In the genomic region with DNA sequence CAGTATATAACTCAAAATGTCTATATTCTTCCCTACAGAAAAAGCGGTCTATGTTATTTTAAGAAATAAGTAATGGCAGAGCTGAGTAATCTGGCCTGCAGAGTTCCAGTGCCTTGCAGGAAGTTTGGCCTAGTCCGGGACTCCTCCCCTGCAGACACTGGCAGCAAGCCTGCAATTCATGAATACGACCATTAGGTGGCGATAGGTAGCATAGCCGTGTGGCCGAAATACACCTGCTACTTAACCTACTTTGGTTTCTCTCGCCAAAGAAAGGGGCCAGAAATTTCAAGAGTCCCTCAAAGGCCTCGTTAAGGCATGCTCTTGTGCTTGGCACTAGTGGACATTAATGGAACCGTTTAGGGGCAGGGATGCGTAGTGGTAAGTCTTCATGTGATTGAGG, we compare ENCODE assay signal across 9 mouse cellular contexts. TPM values are rescaled to one million over a fixed set of nuclear protein-coding genes. Genes with fewer than 3 reads are reported as not detected.
A peak's percentile ranks its signal among the peaks of the same experiment; 100 is the strongest.
DNase-seq lines count a peak whose midpoint lies in the region; ATAC-seq and TF ChIP-seq lines count a peak whose summit lies in the region.
"Had no signal": no experiment of that assay in that cellular context is flagged by ENCODE, and none has a peak within 500 bp of the region (broad histone marks: within the 10 kb centered on the region; RNA-seq: fewer than 3 reads in every experiment).

No protein-coding gene starts in this region.

- peak; percentile 1 for DNase-seq in urinary bladder, postnatal 25 days (ENCODE audit: low spot score)
- DNase-seq in urinary bladder, adult 2 months (ENCODE audit: low spot score): no peak
- DNase-seq in induced T-regulatory cell, adult 2 months (ENCODE audit: low read depth): peak; percentile 6
- DNase-seq in thymus, postnatal 14 days: peak; percentile 24
- DNase-seq in spleen, postnatal 36 days (ENCODE audit: low spot score in 2 of 2): no peak
- DNase-seq in ovary, adult 18-20 months (ENCODE audit: low spot score): no peak

- no peaks in the 10 kb centered on the region for H3K9me3 ChIP-seq in intestine, postnatal 0 days (ENCODE audit: control insufficient read depth)
- H3K9me3 ChIP-seq in intestine, embryonic 15.5 days: no peaks in the 10 kb centered on the region
- H3K9me3 ChIP-seq: hindbrain, embryonic 15.5 days had no signal

- H3K4me1 ChIP-seq in intestine, postnatal 0 days (replicated peaks; ENCODE audit: control insufficient read depth, insufficient read depth, low read length): no peaks in the 10 kb centered on the region
- peaks cover 13% of the 10 kb centered on the region; the same call in 1 of the 2 replicates for H3K4me1 ChIP-seq in intestine, embryonic 15.5 days (replicated peaks)

- 40% methylated on average over 10 of the region's 10 CpGs for WGBS in intestine, postnatal 0 days
- WGBS in intestine, embryonic 15.5 days: 40% methylated on average over 10 of the region's 10 CpGs

- H3K36me3 ChIP-seq in intestine, postnatal 0 days (ENCODE audit: control insufficient read depth, insufficient read depth): no peaks in the 10 kb centered on the region
- H3K36me3 ChIP-seq in intestine, embryonic 15.5 days: no peaks in the 10 kb centered on the region
- H3K36me3 ChIP-seq: hindbrain, embryonic 15.5 days had no signal

- TF ChIP-seq CTCF in intestine, postnatal 0 days (IDR thresholded peaks at IDR 0.05; ENCODE audit: low read depth): peak; percentile 54

- no peak overlapping the region for H3K27ac ChIP-seq in intestine, postnatal 0 days (ENCODE audit: low read depth, low read length)
- H3K27ac ChIP-seq in intestine, embryonic 15.5 days: no peak overlapping the region
- H3K27ac ChIP-seq: hindbrain, embryonic 15.5 days had no signal

- peaks cover 19% of the 10 kb centered on the region for H3K27me3 ChIP-seq in intestine, postnatal 0 days (replicated peaks; ENCODE audit: control insufficient read depth, insufficient read depth, low read length)
- peaks cover 18% of the 10 kb centered on the region for H3K27me3 ChIP-seq in intestine, embryonic 15.5 days (replicated peaks)
- H3K27me3 ChIP-seq: hindbrain, embryonic 15.5 days had no signal

- no peak overlapping the region for H3K4me3 ChIP-seq in intestine, postnatal 0 days (ENCODE audit: low read depth, low read length)
- no peak overlapping the region for H3K4me3 ChIP-seq in intestine, embryonic 15.5 days (replicated peaks)
- H3K4me3 ChIP-seq: hindbrain, embryonic 15.5 days had no signal

- H3K9ac ChIP-seq in intestine, postnatal 0 days (ENCODE audit: low read depth, low read length): no peak overlapping the region
- H3K9ac ChIP-seq in intestine, embryonic 15.5 days: no peak overlapping the region
- H3K9ac ChIP-seq: hindbrain, embryonic 15.5 days had no signal

- H3K4me2 ChIP-seq in intestine, postnatal 0 days (replicated peaks; ENCODE audit: low read depth): no peak overlapping the region
- H3K4me2 ChIP-seq in intestine, embryonic 15.5 days (replicated peaks): no peak overlapping the region
- H3K4me2 ChIP-seq: hindbrain, embryonic 15.5 days had no signal

- ATAC-seq in intestine, postnatal 0 days: no peak
- ATAC-seq in intestine, embryonic 15.5 days: no peak

RNA-seq across cellular contexts. Expression of gene Apba2, which starts 4.1 kb away (rescaled TPM):
- 4.1 and 4.3 TPM in 2 replicates for polyA plus RNA-seq in intestine, postnatal 0 days (2015; fragmentation: Nextera tagmentation; extraction: Ambion mirVana)
- 5.2 and 6.2 TPM in 2 replicates for polyA plus RNA-seq in intestine, embryonic 15.5 days (2015; fragmentation: Nextera tagmentation; extraction: Ambion mirVana)
- polyA plus RNA-seq in urinary bladder, adult 2 months (2012; rRNA removed): 2.1 and 2.3 TPM in 2 replicates

Comparison
In these comparisons a context has a peak if more than half of its experiments do, and no peak if none do; other contexts are left out.
1. DNase-seq: peak in urinary bladder, postnatal 25 days (single experiment), induced T-regulatory cell, adult 2 months (single experiment) and thymus, postnatal 14 days (single experiment); none in urinary bladder, adult 2 months (single experiment), spleen, postnatal 36 days (0 of 2) and ovary, adult 18-20 months (single experiment).